Mouse (Mus musculus) urinary bladder, postnatal 4 days (tissue): ENCODE measurements around the gene Cyb5b.
A peak's percentile ranks its signal among the peaks of the same experiment; 100 is the strongest.
"Not testable (repeated sequence)": the region's sequence is repeated elsewhere in the genome, so short reads cannot be mapped to it uniquely, and the experiment has no call there.

Experiments used
- DNase-seq, 2 experiments: peaks; one replicate each; pipeline ENCODE4 v3.0.0; 2021 to 2022; ENCODE audit warnings: low spot score in 2 of 2

The Cyb5b gene

DNA sequence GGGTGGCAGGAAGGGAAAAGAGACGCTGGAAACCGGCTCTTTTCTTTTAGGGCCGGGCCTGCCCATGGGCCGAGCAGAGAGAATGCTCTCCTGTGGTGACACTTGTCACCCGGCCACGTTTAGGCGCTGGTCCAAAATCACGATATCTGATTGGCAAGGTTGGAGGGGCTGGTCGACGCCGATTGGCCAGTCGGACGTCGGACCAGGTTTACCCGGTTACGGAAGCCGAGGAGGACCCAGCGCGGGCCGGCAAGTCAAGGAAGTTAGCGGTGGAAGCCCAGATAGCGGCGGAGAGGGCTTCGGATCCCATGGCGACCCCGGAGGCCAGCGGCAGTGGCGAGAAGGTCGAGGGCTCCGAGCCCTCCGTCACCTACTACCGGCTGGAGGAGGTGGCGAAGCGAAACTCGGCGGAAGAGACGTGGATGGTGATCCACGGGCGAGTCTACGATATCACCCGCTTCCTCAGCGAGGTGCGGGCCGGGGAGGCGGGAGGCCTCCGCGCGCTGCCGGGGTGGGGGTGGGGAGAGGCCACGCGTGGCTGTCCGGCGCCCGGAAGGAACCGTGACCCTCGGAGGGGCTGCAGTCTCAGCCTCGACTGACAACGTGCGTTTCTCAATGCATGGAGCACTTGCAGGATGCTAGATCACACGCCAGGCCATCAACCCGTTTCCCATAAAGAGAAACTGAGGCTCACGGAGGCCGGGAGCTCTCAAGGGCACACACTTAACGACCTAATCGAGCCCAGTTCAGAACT is at the start of gene Cyb5b:
Gene Cyb5b, plus strand, starts transcription at position 237 of the 754 bp plus-strand sequence.
- DNase-seq = peak; percentile 88 to 95

DNA sequence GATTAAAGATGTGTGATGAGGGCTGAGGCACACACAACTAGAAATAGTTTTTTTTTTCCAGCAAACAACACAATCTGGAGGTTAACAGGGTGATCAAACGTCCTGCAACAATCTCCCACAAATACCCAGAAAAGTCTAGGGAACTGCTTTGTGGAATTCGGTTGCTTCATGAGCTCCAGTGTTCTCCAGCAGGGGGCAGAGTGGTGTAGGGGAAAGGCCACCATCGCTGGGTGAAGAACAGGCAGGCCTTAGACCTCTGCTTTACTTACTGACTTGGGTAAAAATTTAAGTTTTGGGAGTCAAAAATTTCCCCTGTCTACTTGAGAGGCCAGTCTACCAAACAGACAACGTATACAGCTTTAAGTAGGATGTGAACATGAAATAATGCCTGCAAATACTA is 45.9 kb upstream of the Cyb5b start:
- peak; percentile 55 to 88 for DNase-seq

DNA sequence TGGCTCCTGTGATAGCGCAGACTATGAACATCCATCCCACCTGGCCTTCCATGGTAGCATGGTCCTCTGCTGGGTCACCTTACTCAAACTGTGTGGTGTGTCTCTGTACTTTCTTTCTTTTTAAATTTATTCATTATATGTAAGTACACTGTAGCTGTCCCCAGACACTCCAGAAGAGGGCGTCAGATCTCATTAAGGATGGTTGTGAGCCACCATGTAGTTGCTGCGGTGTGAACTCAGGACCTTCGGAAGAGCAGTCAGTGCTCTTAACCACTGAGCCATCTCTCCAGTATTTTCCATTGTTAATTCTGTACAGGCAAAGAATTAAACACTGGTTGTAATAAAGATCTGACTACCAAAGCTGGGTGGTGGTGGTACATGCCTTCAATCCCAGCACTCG is 42.4 kb upstream of the Cyb5b start:
- DNase-seq = not testable (repeated sequence)

DNA sequence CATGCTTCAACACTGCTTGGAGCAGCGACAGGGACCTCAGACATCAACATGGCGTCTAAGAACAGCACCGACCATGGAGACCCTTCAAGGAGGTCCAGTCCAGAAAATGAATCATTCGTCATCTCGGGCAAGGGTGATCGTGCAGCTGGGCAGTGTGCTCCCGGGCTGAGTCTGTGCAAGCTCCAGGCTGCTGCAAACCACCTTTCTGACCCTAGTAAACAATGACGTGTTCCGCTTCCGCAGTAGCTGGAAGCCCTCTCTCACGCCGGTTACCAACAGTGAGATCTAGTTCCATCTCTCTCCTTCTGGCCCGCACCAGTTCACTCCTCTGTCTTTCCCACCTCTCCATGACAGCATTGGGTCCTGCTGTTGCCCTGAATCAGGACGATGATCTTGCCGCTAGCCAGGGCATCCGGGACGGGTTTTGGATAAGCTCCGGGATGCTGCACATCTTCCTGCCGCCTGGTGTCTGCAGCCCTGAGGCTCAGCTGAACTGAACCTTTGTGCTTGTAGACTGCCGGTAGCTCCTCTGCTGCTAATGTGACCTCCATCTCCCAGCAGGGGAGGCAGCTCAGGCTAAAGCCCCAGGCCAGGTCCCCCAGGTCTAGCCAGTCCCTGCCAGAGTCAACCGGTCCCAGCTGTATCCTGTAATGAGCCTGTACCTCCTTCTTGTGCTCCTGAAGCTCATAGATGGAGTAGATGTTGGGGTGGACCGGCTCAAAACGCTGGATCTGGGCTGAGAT is 41.3 kb upstream of the Cyb5b start:
- DNase-seq = no peak

- no peak for DNase-seq
Observed at GRCm38 (mm10) chr8:107109816-107110435, 40.5 kb upstream of the Cyb5b start.

DNA sequence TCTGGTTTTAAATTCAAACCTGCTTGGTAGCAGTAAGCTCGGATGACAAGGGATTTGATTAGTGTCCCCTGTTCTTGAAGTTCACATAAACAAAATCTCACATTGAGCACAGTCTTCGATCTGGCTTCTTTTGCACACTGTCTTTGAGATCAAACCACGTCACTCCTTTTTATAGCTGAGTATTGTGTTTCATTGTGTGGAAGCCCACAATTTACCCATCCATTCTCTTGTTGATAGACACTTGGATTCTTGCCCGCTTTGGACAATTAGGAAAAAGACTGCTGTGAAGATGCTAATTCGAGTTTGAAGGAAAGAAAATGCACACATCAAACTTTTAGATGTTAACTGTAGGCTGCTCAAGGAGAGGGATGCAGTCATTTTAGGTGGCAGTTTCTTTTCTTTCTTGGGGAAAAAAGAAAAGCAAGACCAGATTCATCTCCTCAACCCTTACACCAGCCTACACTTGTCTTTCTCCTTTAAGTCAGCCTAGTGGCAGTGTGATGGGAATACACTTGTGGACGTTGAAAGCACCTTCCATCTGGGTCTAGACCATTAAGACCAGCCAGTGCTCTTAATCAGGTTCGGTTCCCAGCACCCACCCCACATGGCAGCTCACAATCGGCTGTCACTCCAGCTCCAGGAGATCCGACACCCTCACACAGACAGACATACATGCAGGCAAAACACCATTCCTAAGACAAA is 39.7 kb upstream of the Cyb5b start:
- DNase-seq = no peak

GRCm38 (mm10) chr8:107111340-107112105 is 38.9 kb upstream of the Cyb5b start:
- no peak for DNase-seq

DNA sequence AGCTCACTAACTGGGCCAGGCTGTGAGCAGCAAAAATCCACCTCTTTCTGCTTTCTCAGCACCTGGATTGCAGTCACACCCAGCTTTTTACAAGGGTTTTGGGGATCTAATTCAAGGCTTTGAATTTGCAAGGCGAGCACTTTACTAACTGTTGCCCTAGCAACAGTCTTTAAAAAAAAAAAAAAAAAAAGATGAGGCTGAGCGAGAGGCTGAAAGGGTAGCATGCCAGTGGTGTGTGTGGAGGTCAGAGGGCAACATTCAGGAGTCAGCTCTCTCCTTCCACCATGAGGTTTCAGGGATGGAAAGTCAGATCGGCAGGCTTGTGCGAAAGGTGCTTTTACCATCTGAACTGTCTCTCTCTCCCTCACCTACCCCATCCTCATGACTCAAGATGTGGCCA is 37.2 kb upstream of the Cyb5b start:
- DNase-seq = no peak

- DNase-seq = no peak
Observed at GRCm38 (mm10) chr8:107114150-107115007, 36.1 kb upstream of the Cyb5b start.

GRCm38 (mm10) chr8:107115008-107115320 is 35.5 kb upstream of the Cyb5b start:
- no peak for DNase-seq

DNA sequence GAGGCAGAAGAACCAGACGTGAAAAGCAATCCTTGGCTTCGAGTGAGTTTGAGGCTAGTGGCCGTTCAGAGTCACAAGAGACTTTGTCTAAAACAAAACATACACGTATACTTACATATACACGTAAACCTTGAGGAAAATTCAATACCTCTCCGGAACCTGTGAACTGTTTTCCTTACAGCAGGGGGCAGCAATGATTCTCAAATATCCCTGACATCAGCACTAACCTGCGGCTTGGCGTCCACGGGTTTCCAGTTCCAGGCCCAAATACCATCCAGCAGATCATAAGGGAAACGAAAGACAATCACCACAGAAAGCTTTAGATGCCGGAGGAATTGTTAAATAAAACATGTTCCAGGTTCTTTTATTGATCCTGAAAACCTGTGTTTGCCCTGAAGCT is 34.4 kb upstream of the Cyb5b start:
- peak; percentile 62 to 77 for DNase-seq

DNA sequence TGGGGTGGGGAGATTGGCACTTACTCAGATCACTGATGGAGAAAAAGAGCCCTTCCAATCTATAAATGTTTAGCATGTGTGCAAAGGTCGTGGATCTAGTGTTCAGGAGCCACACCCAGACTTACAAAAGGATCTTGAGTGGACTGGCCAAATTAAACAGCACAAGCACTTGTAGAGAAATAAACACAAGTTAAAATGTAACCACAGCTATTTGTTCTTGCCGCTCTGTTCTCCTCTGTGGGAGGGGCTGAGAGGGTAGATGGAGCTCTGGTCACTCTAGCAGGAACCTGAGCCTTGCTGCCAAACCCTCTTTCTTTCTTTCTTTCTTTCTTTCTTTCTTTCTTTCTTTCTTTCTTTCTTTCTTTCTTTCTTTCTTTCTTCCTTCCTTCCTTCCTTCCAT is 33.4 kb upstream of the Cyb5b start:
- DNase-seq = no peak

- no peak for DNase-seq
Observed at GRCm38 (mm10) chr8:107118803-107119233, 31.6 kb upstream of the Cyb5b start.

GRCm38 (mm10) chr8:107119412-107119811 is 31.0 kb upstream of the Cyb5b start:
- DNase-seq = no peak

GRCm38 (mm10) chr8:107120806-107121205 is 29.6 kb upstream of the Cyb5b start:
- no peak for DNase-seq

DNA sequence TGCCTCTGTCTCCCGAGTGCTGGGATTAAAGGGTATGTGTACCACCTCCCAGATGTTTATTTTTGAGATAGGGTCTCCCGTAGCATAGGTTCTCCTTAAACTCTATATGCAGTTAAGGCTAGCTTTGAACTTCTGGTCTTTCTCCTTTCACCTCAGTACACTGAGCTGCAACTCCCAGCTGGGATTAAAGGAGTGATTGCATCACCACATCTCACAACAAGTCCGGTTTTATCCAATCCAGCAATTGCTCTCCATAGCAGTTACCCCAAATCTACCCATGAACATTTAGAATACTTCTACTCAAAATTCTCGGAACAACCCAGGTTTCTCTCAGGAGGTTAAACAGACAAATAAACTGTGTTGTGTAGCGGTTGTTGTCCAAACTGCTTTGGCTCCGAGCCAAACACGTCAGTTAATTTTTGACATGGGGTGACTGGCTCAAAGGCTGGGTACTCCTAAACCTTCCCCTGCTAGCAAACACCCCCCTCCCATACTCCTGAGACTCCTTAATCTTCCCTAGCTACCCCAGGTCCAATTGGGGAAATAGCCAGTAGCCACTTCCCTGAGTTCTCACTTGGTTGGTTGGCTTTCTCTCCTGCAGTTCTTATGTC is 28.7 kb upstream of the Cyb5b start:
- DNase-seq = no peak

- no peak for DNase-seq
Observed at GRCm38 (mm10) chr8:107123063-107123614, 27.3 kb upstream of the Cyb5b start.

DNA sequence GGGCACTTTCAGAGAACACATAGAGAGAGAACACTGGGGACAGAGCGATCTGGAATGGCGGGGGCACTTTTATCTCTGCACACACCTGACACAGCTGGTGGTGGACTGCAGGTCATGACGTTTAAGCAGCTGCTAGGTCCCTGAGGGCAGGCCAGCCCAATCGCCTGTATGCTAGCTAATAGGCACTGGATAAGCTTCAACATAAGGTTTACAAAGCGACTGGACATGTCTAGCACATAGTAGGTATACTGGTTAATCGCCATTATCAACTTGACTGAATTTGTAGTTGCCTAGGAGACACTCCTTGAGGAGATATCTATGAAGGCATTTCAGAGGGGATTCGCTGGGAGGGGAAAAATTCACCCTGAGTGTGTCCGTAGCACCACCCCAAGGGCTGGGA is 26.1 kb upstream of the Cyb5b start:
- no peak for DNase-seq

GRCm38 (mm10) chr8:107129171-107130025 is 21.0 kb upstream of the Cyb5b start:
- DNase-seq = no peak
